ENCODE assay signal across 8 mouse cellular contexts in the genomic region with DNA sequence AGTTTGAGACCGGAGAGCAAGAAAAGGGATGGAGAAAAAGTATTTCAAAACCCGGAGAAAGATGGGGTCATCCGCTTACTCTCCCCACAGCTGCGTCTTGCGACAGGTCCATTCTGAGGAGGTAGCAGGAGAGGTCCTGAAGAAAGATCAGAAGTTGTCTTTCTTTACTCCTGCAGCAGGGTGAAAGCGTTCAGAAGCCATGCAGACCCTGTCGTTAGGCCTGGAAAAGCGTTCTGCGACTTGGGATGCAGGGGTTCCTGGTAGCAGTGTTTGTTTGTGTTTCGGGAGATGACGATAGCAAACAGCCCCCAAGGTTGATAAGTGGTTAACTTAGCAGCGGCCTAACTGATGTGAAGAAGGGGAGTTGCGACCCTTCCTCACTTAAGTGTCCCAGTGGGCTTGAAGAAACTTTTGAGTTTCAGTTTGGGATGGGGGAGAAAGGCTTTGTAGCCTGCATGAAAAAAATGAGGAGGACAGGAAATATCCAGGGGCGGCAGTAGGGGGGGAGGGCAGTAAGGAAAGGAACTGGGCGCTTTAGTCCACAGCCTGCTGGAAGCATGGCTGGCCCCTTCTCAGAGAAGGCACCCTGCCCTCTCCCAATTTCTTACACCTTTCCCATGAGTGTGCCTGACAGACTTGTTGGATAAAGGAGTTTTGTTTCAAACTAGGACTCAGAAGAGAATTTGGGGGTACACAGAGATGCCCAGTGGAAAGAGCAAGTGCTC. TPM values are rescaled to one million over a fixed set of nuclear protein-coding genes. Genes with fewer than 3 reads are reported as not detected.
DNase-seq lines count a peak whose midpoint lies in the region; ATAC-seq lines count a peak whose summit lies in the region.

No protein-coding gene starts in this region.

- peak overlapping the region; percentile 85 for H3K4me3 ChIP-seq in kidney, embryonic 16.5 days (ENCODE audit: low read length)
- peak overlapping the region; percentile 78 for H3K4me3 ChIP-seq in embryonic facial prominence, embryonic 14.5 days (ENCODE audit: low read depth, low read length)
- H3K4me3 ChIP-seq in neural tube, embryonic 12.5 days: peak overlapping the region; percentile 84

- peaks cover 37% of the 10 kb centered on the region for H3K4me1 ChIP-seq in kidney, embryonic 16.5 days (ENCODE audit: insufficient read depth, low read length)
- H3K4me1 ChIP-seq in embryonic facial prominence, embryonic 14.5 days (ENCODE audit: control insufficient read depth, insufficient read depth, low read length): peaks cover 24% of the 10 kb centered on the region
- H3K4me1 ChIP-seq in neural tube, embryonic 12.5 days: peaks cover 51% of the 10 kb centered on the region

- no peak for ATAC-seq in kidney, embryonic 16.5 days (ENCODE audit: low FRiP score, low TSS enrichment)
- ATAC-seq in embryonic facial prominence, embryonic 14.5 days (ENCODE audit: low read depth): no peak
- ATAC-seq in neural tube, embryonic 12.5 days (ENCODE audit: low FRiP score, low read depth): no peak

- H3K27me3 ChIP-seq in kidney, embryonic 16.5 days (ENCODE audit: insufficient read depth, low read length): no peaks in the 10 kb centered on the region
- H3K27me3 ChIP-seq in embryonic facial prominence, embryonic 14.5 days (replicated peaks; ENCODE audit: control insufficient read depth, insufficient read depth, low read length): no peaks in the 10 kb centered on the region
- H3K27me3 ChIP-seq in neural tube, embryonic 12.5 days (replicated peaks): no peaks in the 10 kb centered on the region

- H3K9ac ChIP-seq in kidney, embryonic 16.5 days (replicated peaks; ENCODE audit: low read length): peak overlapping the region; percentile 97
- H3K9ac ChIP-seq in embryonic facial prominence, embryonic 14.5 days (ENCODE audit: low read depth, low read length): peak overlapping the region; percentile 94
- H3K9ac ChIP-seq in neural tube, embryonic 12.5 days: peak overlapping the region; percentile 91

- no peak for DNase-seq in kidney, adult 18-20 months
- DNase-seq in embryonic facial prominence, embryonic 14.5 days (ENCODE audit: low spot score): no peak
- DNase-seq in kidney, postnatal 4 days: peak; percentile 29 to 49
- no peak for DNase-seq in yolk sac, embryonic 10.5 days (ENCODE audit: low spot score)
- no peak for DNase-seq in c-Kit-positive CD71-positive TER-119-positive erythroid progenitor cells, embryonic 14.5 days (ENCODE audit: low spot score)
- no peak for DNase-seq in frontal cortex, postnatal 25 days (ENCODE audit: low spot score in 2 of 2)

- WGBS in kidney, embryonic 16.5 days: 4% methylated on average over 15 of the region's 15 CpGs
- WGBS in embryonic facial prominence, embryonic 14.5 days: 3% methylated on average over 15 of the region's 15 CpGs
- 4% methylated on average over 15 of the region's 15 CpGs for WGBS in neural tube, embryonic 12.5 days

- H3K36me3 ChIP-seq in kidney, embryonic 16.5 days (ENCODE audit: insufficient read depth, low read length): no peaks in the 10 kb centered on the region
- H3K36me3 ChIP-seq in embryonic facial prominence, embryonic 14.5 days (ENCODE audit: control insufficient read depth, insufficient read depth, low read length): no peaks in the 10 kb centered on the region
- no peaks in the 10 kb centered on the region for H3K36me3 ChIP-seq in neural tube, embryonic 12.5 days

- H3K9me3 ChIP-seq in kidney, embryonic 16.5 days (ENCODE audit: low read length): no peaks in the 10 kb centered on the region
- no peaks in the 10 kb centered on the region for H3K9me3 ChIP-seq in embryonic facial prominence, embryonic 14.5 days (ENCODE audit: control insufficient read depth, low read length)
- H3K9me3 ChIP-seq in neural tube, embryonic 12.5 days: no peaks in the 10 kb centered on the region

- H3K4me2 ChIP-seq in kidney, embryonic 16.5 days (replicated peaks; ENCODE audit: low read depth, low read length): peak overlapping the region; percentile 58
- peak overlapping the region; percentile 64 for H3K4me2 ChIP-seq in embryonic facial prominence, embryonic 14.5 days (ENCODE audit: low read depth, low read length)
- peak overlapping the region; percentile 80 for H3K4me2 ChIP-seq in neural tube, embryonic 12.5 days (replicated peaks)

- peak overlapping the region; percentile 57; the same call in 1 of the 2 replicates for H3K27ac ChIP-seq in kidney, embryonic 16.5 days (ENCODE audit: low read length)
- 0 out of 2 replicates have a peak overlapping the region, but pooled peaks have one; percentile 19 for H3K27ac ChIP-seq in embryonic facial prominence, embryonic 14.5 days (replicated peaks; ENCODE audit: low read depth, low read length)
- no peak overlapping the region for H3K27ac ChIP-seq in neural tube, embryonic 12.5 days

RNA-seq across cellular contexts. Expression of a gene that starts 2.0 kb away (rescaled TPM):
- polyA plus RNA-seq in kidney, embryonic 16.5 days (2015; fragmentation: Nextera tagmentation; extraction: Ambion mirVana): 28.8 and 29.5 TPM in 2 replicates
- polyA plus RNA-seq in embryonic facial prominence, embryonic 14.5 days (2014; fragmentation: Nextera tagmentation; extraction: Ambion mirVana): 22.3 and 28.4 TPM in 2 replicates
- 51.3 and 60.3 TPM in 2 replicates for polyA plus RNA-seq in neural tube, embryonic 12.5 days (2016; fragmentation: Nextera tagmentation; extraction: Ambion mirVana)

RNA-seq across cellular contexts. Expression of a gene that starts 43.3 kb away (rescaled TPM):
- 10.4 and 19.8 TPM in 2 replicates for polyA plus RNA-seq in kidney, embryonic 16.5 days (2015; fragmentation: Nextera tagmentation; extraction: Ambion mirVana)
- polyA plus RNA-seq in embryonic facial prominence, embryonic 14.5 days (2014; fragmentation: Nextera tagmentation; extraction: Ambion mirVana): 61.4 and 70.2 TPM in 2 replicates
- 328 and 330 TPM in 2 replicates for polyA plus RNA-seq in neural tube, embryonic 12.5 days (2016; fragmentation: Nextera tagmentation; extraction: Ambion mirVana)

Comparison
In these comparisons a context has a peak if more than half of its experiments do, and no peak if none do; other contexts are left out.
1. DNase-seq: peak in kidney, postnatal 4 days (2 of 2); none in kidney, adult 18-20 months (single experiment), embryonic facial prominence, embryonic 14.5 days (single experiment), yolk sac, embryonic 10.5 days (single experiment), c-Kit-positive CD71-positive TER-119-positive erythroid progenitor cells, embryonic 14.5 days (single experiment) and frontal cortex, postnatal 25 days (0 of 2).
2. Peak in every context shown above with its lines, with median percentiles within 50 percentile points of each other: H3K4me2 ChIP-seq, H3K4me3 ChIP-seq and H3K9ac ChIP-seq.